Mouse (Mus musculus): ENCODE measurements around the gene Gm10681.
"Not testable (repeated sequence)": the region's sequence is repeated elsewhere in the genome, so short reads cannot be mapped to it uniquely, and the experiment has no call there.

The Gm10681 gene

DNA sequence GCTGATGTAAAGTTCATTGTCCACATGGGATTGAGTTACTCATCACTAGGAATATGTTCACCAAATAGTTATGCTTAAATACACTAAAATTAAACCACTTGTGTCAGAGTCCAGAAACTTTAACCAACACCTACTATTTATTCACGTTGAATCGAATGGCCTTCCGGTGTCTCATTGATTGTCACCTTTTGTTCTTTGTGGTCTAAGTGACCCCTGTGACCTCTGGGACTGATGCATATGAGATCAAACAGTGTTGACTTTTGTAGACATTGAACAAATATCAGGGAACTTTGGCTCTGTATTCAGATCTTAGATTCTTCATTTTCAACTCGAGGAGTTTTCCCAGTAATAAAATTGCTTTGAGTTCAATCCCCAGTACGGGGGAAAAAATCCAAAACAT is 81.4 kb downstream of the Gm10681 start:
- not testable (repeated sequence) for DNase-seq (ENCODE audit: low spot score)
